Mouse (Mus musculus) left cerebral cortex, postnatal 4 days (tissue): Measurements from ENCODE around the gene Asb3. TPM values are rescaled to one million over a fixed set of nuclear protein-coding genes. Genes with fewer than 3 reads are reported as not detected.
"Not testable (repeated sequence)": the region's sequence is repeated elsewhere in the genome, so short reads cannot be mapped to it uniquely, and the experiment has no call there.

Source experiments
- DNase-seq: peaks from one replicate; pipeline ENCODE4 v3.0.0-alpha.2; 2022
- intact Hi-C: fragments of 180-260 bp; cut with DNase I; formaldehyde crosslinking; loops from one replicate; pipeline ENCODE4 v1.15.1; 2025
- total RNA-seq, 2 experiments: library from RNA; stranded (reverse); gene quantifications; 2 replicates each; pipeline ENCODE4 v1.2.3; 2021

Asb3 gene
- total RNA-seq, 2 experiments from 2014 or later: 19.2 to 20.3 TPM

DNA sequence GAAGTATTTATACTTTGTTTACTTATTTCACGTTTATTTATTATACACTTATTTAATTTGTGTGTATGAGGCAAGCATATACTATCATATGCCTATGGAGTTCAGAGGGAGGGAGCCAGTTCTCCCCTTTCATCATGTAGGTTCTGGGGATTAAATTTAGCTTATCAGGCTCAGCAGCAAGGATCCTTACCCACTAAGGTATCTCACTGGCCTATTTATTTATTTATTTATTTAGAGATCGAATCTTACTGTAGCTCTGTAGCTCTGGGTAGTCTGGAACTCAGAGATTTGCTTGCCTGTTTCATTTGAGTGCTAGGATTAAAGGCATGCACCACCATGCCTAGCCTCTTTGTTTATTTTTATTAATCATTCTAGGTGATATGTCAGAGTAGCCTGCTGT lies 113.5 kb downstream of the Asb3 start:
- intact Hi-C loops: no loop called here
- DNase-seq: no peak

DNA sequence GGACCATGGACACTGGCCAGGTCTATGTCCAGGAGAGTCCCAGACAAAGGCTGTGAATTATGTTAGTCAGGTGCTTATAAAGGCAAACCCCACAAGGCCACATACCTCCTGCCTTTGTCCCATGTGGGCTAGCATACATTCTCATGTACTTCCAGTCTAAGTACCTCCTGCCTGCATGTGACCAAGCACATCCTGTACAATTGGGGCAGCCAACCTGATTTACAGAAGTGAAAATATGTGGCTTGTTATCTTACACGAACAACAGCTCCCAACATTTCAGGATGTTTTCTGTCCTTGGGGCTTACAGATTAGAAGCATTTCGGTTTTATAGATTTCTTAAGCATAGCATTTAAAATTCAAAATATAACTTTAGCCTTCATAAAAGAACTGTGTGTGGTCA lies 114.8 kb downstream of the Asb3 start:
- intact Hi-C loops: no loop called here

DNA sequence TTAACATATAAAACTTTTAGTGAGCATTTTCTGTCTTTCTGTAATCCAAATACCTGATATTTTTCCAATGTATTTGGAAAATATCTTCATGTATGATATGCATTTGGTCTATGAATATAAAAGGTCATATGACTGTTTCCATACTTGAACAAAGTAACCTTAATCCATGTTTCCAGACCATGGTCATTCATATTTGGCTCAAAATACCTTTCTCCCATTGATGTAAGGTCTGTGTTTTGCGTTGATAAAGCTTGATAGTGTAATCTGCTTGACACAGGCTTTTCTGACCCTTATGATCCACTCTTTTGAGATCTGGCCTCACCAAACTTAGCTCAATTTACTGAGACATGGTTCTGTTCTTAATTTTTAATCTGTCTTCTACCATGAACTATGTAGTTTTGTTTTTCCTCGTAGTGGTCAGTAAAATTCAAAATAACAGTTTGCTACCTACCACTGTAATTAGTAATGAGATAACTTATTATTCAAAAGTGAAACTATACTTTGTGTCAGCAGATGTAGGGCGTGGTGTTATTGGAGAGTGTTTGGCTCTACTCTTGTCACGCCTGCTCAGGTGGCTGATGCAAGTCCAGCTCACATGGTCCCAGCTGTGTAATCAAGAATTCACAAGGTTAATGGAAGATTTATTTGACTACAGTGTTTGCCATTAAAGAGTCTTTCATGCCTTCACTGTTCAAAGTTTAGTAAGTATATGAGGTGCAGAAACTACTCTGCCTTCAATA lies 116.1 kb downstream of the Asb3 start:
- intact Hi-C loops: no loop called here
- no peak for DNase-seq

More for the DNA sequence above, 114.8 kb downstream of the Asb3 start:
- no peak for DNase-seq

DNA sequence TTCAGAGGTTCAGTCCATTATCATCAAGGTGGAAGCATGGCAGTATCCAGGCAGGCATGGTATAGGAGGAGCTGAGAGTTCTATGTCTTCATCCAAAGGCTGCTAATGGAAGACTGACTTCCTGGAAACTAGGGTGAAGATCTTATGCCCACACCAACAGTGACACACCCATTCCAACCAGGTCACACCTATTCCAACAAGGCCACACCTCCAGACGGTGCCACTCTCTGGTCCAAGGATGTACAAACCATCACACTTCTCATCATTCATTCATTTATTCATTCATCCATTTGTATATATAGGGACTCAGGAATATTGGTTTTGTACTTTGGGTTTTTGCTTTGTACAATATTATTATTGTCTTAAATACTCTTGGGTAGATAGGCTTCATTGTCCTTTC lies 124.5 kb downstream of the Asb3 start:
- intact Hi-C loops, DNase-seq: not testable (repeated sequence)

DNA sequence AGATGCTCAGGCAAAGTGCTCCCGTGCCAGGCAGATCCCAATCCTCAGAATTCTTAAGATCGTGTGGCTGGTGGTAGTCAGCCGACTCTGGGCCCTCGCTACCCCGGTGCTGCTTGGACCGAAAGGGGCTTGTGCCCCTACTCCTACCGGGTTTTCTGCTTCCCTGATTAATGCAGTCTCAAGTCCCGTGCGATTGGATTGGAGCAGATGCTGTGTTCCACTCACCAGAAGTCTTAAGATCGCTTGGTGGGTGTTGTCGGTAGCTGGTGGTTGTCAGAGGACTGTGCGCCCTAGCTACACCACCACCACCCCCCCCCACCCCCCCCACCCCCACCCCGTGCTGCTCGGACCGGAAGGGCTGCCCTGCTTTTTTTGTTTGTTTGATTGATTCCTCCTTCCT lies 132.2 kb downstream of the Asb3 start:
- DNase-seq, intact Hi-C loops: not testable (repeated sequence)

DNA sequence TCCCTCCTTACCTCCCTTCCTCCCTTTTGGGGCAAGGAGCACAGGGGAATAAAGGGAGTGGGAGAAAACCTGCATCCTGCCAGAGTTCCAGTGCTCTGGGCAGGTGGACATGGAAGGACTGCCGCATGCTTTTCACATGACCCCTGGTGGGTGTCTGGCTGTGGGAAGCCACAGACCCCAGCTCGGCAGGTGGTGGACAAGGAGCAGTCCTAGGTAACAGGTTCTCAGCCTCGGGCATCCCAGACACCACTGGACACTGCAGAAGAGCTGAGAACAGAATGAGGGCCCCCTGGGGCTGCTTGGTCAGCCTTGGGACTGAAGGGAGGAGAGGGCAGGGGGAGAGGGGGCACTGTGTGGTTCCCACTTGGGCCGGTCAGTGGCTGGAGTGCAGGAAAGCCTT lies 149.7 kb downstream of the Asb3 start:
- intact Hi-C loops: no loop called here
- DNase-seq: no peak

DNA sequence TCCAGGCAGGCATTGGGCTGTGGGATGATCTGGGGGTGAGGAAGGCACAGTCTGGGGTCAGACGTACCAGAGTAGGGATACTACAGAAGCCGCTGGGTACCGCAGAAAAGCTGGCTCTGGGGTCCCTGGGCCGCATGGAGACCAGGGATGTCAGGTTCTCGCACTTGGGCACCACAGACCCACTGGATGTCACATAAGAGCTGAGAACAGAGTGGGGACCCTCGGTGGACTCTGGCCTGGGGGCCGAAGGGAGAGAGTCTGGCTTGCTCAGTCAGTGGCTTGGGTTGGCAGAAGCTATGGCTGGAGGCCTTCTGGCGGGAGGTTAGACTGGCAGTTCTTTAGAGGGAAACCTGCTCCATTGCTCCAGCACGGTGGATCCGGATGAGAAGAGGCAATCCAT lies 204.8 kb downstream of the Asb3 start:
- intact Hi-C loops: no loop called here
- DNase-seq: no peak

DNA sequence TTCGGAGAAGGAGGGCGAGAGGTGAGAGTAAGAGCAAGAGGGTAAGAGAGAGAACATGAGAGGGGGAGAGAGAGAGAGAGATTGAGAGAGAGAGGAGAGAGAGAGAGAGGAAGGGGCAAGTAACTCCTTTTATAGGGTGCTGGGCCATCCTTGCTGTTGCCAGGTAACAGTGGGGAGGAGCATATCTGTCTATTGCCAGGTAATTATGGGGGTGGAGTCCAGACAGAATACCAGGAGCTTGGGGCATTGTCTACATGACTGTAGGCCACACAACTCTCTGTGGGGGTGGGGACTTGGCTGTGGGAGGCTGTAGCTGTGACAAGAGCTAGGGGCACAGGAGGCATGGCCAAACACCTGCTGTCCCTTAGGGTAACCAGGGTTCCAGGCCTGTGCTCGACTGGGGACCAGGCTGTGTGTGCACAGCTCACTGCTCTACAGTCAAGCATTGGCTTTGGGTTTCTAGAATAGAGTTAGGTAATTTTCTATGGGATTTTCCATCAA lies 205.3 kb downstream of the Asb3 start:
- intact Hi-C loops: no loop called here
- DNase-seq: no peak

DNA sequence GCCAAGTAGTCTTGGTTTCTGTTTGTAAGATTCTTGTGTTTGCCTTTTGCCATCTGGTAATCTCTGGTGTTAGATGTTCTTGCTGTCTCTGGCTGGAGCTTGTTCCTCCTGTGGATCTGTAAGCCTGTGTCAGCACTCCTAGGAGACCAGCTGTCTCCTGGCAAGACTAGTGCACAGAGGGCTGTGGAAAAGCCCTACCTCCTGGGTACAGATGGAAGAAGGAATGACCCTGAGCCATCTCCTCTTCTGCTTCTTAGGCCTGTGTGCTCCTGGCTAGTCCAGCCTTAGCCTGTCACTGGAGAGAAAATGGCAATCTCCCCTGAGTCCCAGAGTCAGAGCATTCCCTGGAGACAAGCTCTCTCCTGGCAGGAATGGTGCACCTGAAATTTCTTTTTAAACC lies 214.3 kb downstream of the Asb3 start:
- intact Hi-C loops, DNase-seq: not testable (repeated sequence)

DNA sequence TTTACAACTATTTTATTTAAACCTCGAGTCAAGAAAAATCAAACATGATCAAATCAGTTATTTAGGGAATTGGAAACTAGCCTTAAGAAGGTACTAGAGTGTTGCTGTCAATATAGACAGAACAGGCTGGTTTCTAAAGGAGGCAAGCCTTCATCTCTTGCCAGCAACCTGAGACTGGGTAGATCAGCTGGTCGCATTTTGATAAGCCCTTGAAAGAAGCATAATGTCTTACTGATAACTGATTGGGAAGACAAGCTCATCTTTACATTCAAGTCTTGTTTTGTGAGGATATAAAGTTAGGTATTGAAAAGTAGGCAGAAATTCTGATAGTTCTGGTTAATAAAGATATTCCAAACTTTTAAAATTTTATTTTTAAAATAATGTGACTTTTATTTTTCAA lies 217.0 kb downstream of the Asb3 start:
- intact Hi-C loops: no loop called here
- DNase-seq: no peak

DNA sequence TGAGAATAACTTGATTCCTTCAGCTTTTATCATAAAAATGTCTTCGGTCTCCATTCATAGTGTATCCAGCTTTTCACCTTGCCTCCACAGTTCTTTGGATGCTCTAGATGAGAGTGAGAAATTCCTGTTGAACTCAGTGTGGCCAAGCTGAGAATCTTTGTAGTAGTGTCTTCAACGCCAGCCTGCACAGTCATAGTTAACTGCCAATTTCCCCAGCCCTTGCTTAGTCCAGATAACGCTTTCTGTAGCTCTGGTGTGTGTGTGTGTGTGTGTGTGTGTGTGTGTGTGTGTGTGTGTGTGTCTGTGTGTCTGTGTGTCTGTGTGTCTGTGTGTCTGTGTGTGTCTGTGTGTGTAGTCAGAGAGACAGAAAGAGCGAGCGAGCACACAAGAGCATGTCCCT lies 220.1 kb downstream of the Asb3 start:
- no peak for DNase-seq
- intact Hi-C loops: no loop called here

DNA sequence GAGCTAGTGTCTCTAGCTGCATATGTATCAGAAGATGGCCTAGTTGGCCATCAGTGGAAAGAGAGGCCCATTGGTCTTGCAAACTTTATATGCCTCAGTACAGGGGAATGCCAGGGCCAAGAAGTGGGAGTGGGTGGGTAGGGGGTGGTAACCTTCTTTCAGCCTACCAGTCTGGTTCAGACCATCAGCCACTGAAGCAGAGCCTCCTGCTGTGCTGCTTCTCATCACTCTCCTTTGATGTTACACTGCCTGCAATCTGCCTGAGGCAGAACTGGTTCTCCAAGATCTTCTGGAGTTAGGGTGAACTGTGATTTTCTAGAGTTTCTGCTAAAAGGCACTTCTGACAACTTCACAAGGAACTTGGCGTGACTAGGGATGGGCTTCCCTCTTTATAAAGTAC lies 241.7 kb downstream of the Asb3 start:
- intact Hi-C loops, DNase-seq: not testable (repeated sequence)

DNA sequence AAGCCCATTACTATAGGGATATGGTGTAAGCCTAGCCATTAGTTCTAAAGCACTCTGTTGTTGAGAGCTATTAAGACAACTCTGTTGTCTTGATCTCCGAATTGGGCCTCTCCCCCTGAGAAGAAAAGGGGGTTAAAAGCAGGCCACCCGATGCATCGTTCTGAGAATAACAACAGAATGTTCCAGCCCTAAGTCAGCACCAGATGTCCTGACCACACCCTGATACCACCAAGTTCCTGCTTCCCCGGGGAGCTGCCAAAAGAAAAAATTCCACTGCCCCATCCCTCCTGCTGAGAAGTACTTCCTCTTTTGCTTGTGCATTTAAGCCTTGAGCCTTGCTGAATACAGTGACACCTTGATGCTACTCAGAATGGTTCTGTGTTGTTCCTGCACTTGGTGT lies 248.5 kb downstream of the Asb3 start:
- intact Hi-C loops, DNase-seq: not testable (repeated sequence)

DNA sequence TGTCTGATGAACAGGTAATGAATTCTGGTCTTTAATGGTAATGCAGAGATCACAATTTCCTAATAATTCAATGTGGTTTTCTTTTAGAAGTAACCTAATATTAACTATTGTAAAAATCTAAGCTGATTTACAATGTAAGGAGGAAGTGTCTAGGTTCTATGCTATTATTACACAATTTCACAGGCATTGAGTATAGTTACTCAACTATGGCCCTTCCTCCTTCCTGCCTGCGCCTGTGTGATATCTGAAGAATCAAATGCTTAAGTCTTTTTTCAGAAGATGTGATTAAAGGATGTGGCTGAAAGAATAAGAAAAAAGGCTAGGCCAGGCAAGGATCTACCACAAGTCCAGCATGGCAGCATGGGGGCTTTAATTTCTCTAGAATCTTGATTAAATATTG lies 249.6 kb downstream of the Asb3 start:
- intact Hi-C loops, DNase-seq: not testable (repeated sequence)

DNA sequence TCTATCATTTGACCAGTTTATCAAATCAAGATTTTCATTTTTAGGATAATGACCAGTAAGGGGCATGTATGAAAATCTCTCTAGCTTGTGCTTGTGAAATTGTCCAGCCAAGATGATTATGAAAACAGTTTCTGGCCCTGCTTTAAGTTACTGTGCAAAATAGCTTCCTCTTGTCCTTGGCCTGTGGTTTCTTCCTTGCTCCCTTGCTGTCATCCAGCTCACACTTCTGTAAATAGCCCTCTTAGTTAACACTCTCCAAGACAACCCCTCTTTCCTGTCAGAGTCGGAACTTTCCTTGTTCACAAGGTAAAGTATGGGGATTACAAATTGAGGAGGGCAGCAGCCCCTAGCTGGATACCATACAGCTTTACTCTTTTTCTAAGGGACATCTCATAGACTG lies 253.2 kb downstream of the Asb3 start:
- intact Hi-C loops, DNase-seq: not testable (repeated sequence)

Other genes with a start within 250 kb of the Asb3 start
- gene Acyp2, start 235.8 kb upstream of the Asb3 start, total RNA-seq: 10 to 100 TPM in 1 of 2 experiments, 1 to 10 TPM in 1; 8.6 to 11.1 TPM
- 10 to 100 TPM; 57.2 to 72.7 TPM for gene Psme4, start 113.7 kb upstream of the Asb3 start, total RNA-seq
- gene Gpr75, start 58 bp upstream of the Asb3 start, total RNA-seq: 1 to 10 TPM; 6.9 to 8.3 TPM
- gene Erlec1, start 68.9 kb downstream of the Asb3 start, total RNA-seq: 10 to 100 TPM; 38.4 to 44.2 TPM
- 10 to 100 TPM; 17.3 to 17.9 TPM for gene Chac2, start 100.9 kb downstream of the Asb3 start, total RNA-seq